Mouse (Mus musculus) hindbrain, postnatal 0 days (tissue): ENCODE results near the gene Sacs. TPM values are rescaled to one million over a fixed set of nuclear protein-coding genes. Genes with fewer than 3 reads are reported as not detected.
A peak's percentile ranks its signal among the peaks of the same experiment; 100 is the strongest.
"Not testable (repeated sequence)": the region's sequence is repeated elsewhere in the genome, so short reads cannot be mapped to it uniquely, and the experiment has no call there.

Experiments
- ATAC-seq: fragments of 200-750 bp; cut with Nextera tagmentation; 2 replicates; pipeline ENCODE4 v1.8.0; 2017; ENCODE audit warnings: mild to moderate bottlenecking, moderate TSS enrichment, moderate library complexity
- DNase-seq: peaks from one replicate; pipeline ENCODE4 v3.0.0-alpha.2; 2015; ENCODE audit warnings: low spot score
- H3K27ac ChIP-seq: fragments of 300-500 bp; sonication (generic); 2 replicates; pipeline ENCODE4 v1.5.1; 2014; ENCODE audit warnings: mild to moderate bottlenecking
- H3K27me3 ChIP-seq: fragments of 300-500 bp; sonication (generic); 2 replicates; pipeline ENCODE4 v1.6.1; 2014; ENCODE audit warnings: low read length, mixed read lengths; ENCODE audit not compliant: insufficient read depth
- H3K36me3 ChIP-seq: fragments of 300-500 bp; sonication (generic); 2 replicates; pipeline ENCODE4 v1.6.1; 2014; ENCODE audit warnings: low read length, mixed read lengths; ENCODE audit not compliant: insufficient read depth
- H3K4me1 ChIP-seq: fragments of 300-500 bp; sonication (generic); 2 replicates; pipeline ENCODE4 v1.6.1; 2014; ENCODE audit warnings: antibody characterized with exemption, low read length, mixed read lengths; ENCODE audit not compliant: insufficient read depth
- H3K4me2 ChIP-seq: fragments of 300-500 bp; sonication (generic); 2 replicates; pipeline ENCODE4 v1.6.1; 2014; ENCODE audit warnings: low read depth, mild to moderate bottlenecking, low read length, moderate library complexity, mixed read lengths
- H3K4me3 ChIP-seq: fragments of 300-500 bp; sonication (generic); 2 replicates; pipeline ENCODE4 v1.5.1; 2014; ENCODE audit warnings: low read length
- H3K9ac ChIP-seq: fragments of 300-500 bp; sonication (generic); replicated peaks from 2 replicates; pipeline ENCODE4 v1.6.1; 2014; ENCODE audit warnings: mild to moderate bottlenecking, low read length, moderate library complexity, mixed read lengths
- H3K9me3 ChIP-seq: fragments of 300-500 bp; sonication (generic); 2 replicates; pipeline ENCODE4 v1.6.1; 2016; ENCODE audit warnings: low read length, mixed read lengths
- CTCF ChIP-seq: IDR thresholded peaks from 2 replicates; pipeline ENCODE4 v1.5.1; 2016; ENCODE audit warnings: antibody characterized with exemption, control low read depth, low read depth
- WGBS: fragments of 180-500 bp; shearing (Covaris S2); extraction: QIAGEN DNeasy Blood & Tissue Kit; methylation state at CpG from one replicate; pipeline ENCODE4 v1.1.7; 2014; 5-methylcytosine and 5-hydroxymethylcytosine counted together
- polyA plus RNA-seq: library from polyadenylated mRNA; unstranded; fragments of >200 nt; fragmentation: Nextera tagmentation; extraction: Ambion mirVana; gene quantifications from 2 replicates; pipeline ENCODE4 v1.2.1, GENCODE M21; 2015
- total RNA-seq: library from RNA; depleted of rRNA; stranded (reverse); fragments of >200 nt; gene quantifications from 2 replicates; pipeline ENCODE4 v1.2.3, GENCODE M21; 2014

The Sacs gene
- total and polyA plus RNA-seq, 2 experiments from 2014 or later: 7.2 to 37.7 TPM

GRCm38 (mm10) chr14:61112404-61112803 is 25.9 kb upstream of the Sacs start:
- Histone ChIP-seq H3K4me1 (no peaks in the 10 kb centered on the region), H3K27ac (no peak overlapping the region), H3K36me3 (no peaks in the 10 kb centered on the region), H3K27me3 (no peaks in the 10 kb centered on the region), H3K9ac (no peak overlapping the region), H3K4me3 (no peak overlapping the region), H3K9me3 (no peaks in the 10 kb centered on the region), H3K4me2 (no peak overlapping the region)
- DNase-seq (peak; percentile 93), ATAC-seq (peak; percentile 81)
- 2% methylated on average over 11 of the region's 11 CpGs for WGBS
- peak; percentile 93 for TF ChIP-seq CTCF

GRCm38 (mm10) chr14:61124755-61125154 is 13.5 kb upstream of the Sacs start:
- TF ChIP-seq CTCF: no peak
- Histone ChIP-seq H3K9ac (no peak overlapping the region), H3K27ac (no peak overlapping the region), H3K4me1 (no peaks in the 10 kb centered on the region), H3K36me3 (no peaks in the 10 kb centered on the region), H3K9me3 (no peaks in the 10 kb centered on the region), H3K27me3 (no peaks in the 10 kb centered on the region), H3K4me2 (no peak overlapping the region), H3K4me3 (no peak overlapping the region)
- no peak for DNase-seq
- WGBS: 89% methylated on average over 5 of the region's 5 CpGs
- ATAC-seq: no peak

GRCm38 (mm10) chr14:61125201-61125600 is 13.1 kb upstream of the Sacs start:
- ATAC-seq: no peak
- 81% methylated on average over 6 of the region's 6 CpGs for WGBS
- H3K4me2 ChIP-seq: no peak overlapping the region

GRCm38 (mm10) chr14:61127365-61127764 is 10.9 kb upstream of the Sacs start:
- ATAC-seq, H3K9ac ChIP-seq, H3K27me3 ChIP-seq, H3K36me3 ChIP-seq, DNase-seq, H3K9me3 ChIP-seq, H3K27ac ChIP-seq, H3K4me1 ChIP-seq, H3K4me3 ChIP-seq, H3K4me2 ChIP-seq: not testable (repeated sequence)
- 90% methylated on average over 6 of the region's 6 CpGs for WGBS

More at GRCm38 (mm10) chr14:61125201-61125600, 13.1 kb upstream of the Sacs start:
- H3K9ac ChIP-seq: no peak overlapping the region
- no peaks in the 10 kb centered on the region for H3K9me3 ChIP-seq
- H3K4me3 ChIP-seq: no peak overlapping the region
- no peaks in the 10 kb centered on the region for H3K4me1 ChIP-seq
- H3K27me3 ChIP-seq: no peaks in the 10 kb centered on the region
- DNase-seq: no peak
- H3K36me3 ChIP-seq: no peaks in the 10 kb centered on the region
- TF ChIP-seq CTCF: no peak
- H3K27ac ChIP-seq: no peak overlapping the region

GRCm38 (mm10) chr14:61128961-61129507 is 9.2 kb upstream of the Sacs start:
- H3K27me3 ChIP-seq: no peaks in the 10 kb centered on the region
- H3K4me1 ChIP-seq: no peaks in the 10 kb centered on the region
- no peak for TF ChIP-seq CTCF
- no peaks in the 10 kb centered on the region for H3K36me3 ChIP-seq
- no peak overlapping the region for H3K4me3 ChIP-seq
- H3K9me3 ChIP-seq: no peaks in the 10 kb centered on the region
- WGBS: 76% methylated on average over 7 of the region's 7 CpGs
- H3K9ac ChIP-seq: no peak overlapping the region
- ATAC-seq (no peak), DNase-seq (no peak)
- H3K27ac ChIP-seq: no peak overlapping the region
- H3K4me2 ChIP-seq: no peak overlapping the region

GRCm38 (mm10) chr14:61132556-61132955 is 5.7 kb upstream of the Sacs start:
- Histone ChIP-seq H3K27ac (no peak overlapping the region), H3K27me3 (no peaks in the 10 kb centered on the region), H3K4me2 (no peak overlapping the region), H3K36me3 (no peaks in the 10 kb centered on the region), H3K4me1 (no peaks in the 10 kb centered on the region), H3K9ac (no peak overlapping the region), H3K4me3 (no peak overlapping the region), H3K9me3 (no peaks in the 10 kb centered on the region)
- no peak for TF ChIP-seq CTCF
- DNase-seq: no peak
- no peak for ATAC-seq
- 76% methylated on average over 1 of the region's 1 CpGs for WGBS

GRCm38 (mm10) chr14:61134381-61135030 is 3.8 kb upstream of the Sacs start:
- Histone ChIP-seq H3K4me2 (no peak overlapping the region), H3K9me3 (no peaks in the 10 kb centered on the region), H3K9ac (no peak overlapping the region), H3K36me3 (no peaks in the 10 kb centered on the region), H3K27me3 (no peaks in the 10 kb centered on the region), H3K4me1 (no peaks in the 10 kb centered on the region), H3K4me3 (no peak overlapping the region), H3K27ac (no peak overlapping the region)
- ATAC-seq (no peak), DNase-seq (no peak)
- WGBS: 33% methylated on average over 5 of the region's 5 CpGs
- TF ChIP-seq CTCF: no peak
